Mouse (Mus musculus) embryonic facial prominence, embryonic 14.5 days (tissue): ENCODE data around the gene Ppp1r3e. TPM values are rescaled to one million over a fixed set of nuclear protein-coding genes. Genes with fewer than 3 reads are reported as not detected.

Source experiments
- ATAC-seq: fragments of 200-750 bp; cut with Nextera tagmentation; 2 replicates; pipeline ENCODE4 v1.8.0; 2017; ENCODE audit warnings: low read depth, moderate number of reproducible peaks, moderate TSS enrichment
- DNase-seq: peaks from one replicate; pipeline ENCODE4 v3.0.0-alpha.2; 2015; ENCODE audit warnings: low spot score
- H3K27ac ChIP-seq: fragments of 300-500 bp; sonication (generic); replicated peaks from 2 replicates; pipeline ENCODE4 v1.5.1; 2014; ENCODE audit warnings: low read depth, mild to moderate bottlenecking, low read length, moderate library complexity
- H3K27me3 ChIP-seq: fragments of 300-500 bp; sonication (generic); replicated peaks from 2 replicates; pipeline ENCODE4 v1.6.1; 2014; ENCODE audit warnings: low read length; ENCODE audit not compliant: control insufficient read depth, insufficient read depth
- H3K36me3 ChIP-seq: fragments of 300-500 bp; sonication (generic); 2 replicates; pipeline ENCODE4 v1.6.1; 2014; ENCODE audit warnings: low read length, mixed read lengths; ENCODE audit not compliant: control insufficient read depth, insufficient read depth
- H3K4me1 ChIP-seq: fragments of 300-500 bp; sonication (generic); 2 replicates; pipeline ENCODE4 v1.6.1; 2014; ENCODE audit warnings: antibody characterized with exemption, low read length; ENCODE audit not compliant: control insufficient read depth, insufficient read depth
- H3K4me2 ChIP-seq: fragments of 300-500 bp; sonication (generic); 2 replicates; pipeline ENCODE4 v1.6.1; 2014; ENCODE audit warnings: low read depth, mild to moderate bottlenecking, low read length, moderate library complexity, mixed read lengths
- H3K4me3 ChIP-seq: fragments of 300-500 bp; sonication (generic); 2 replicates; pipeline ENCODE4 v1.5.1; 2014; ENCODE audit warnings: low read depth, mild to moderate bottlenecking, low read length
- H3K9ac ChIP-seq: fragments of 300-500 bp; sonication (generic); 2 replicates; pipeline ENCODE4 v1.6.1; 2014; ENCODE audit warnings: low read depth, mild to moderate bottlenecking, low read length, moderate library complexity, mixed read lengths
- H3K9me3 ChIP-seq: fragments of 300-500 bp; sonication (generic); 2 replicates; pipeline ENCODE4 v1.6.1; 2016; ENCODE audit warnings: low read length; ENCODE audit not compliant: control insufficient read depth
- WGBS: fragments of 180-500 bp; shearing (Covaris S2); extraction: QIAGEN DNeasy Blood & Tissue Kit; methylation state at CpG from one replicate; pipeline ENCODE4 v1.1.7; 2014; 5-methylcytosine and 5-hydroxymethylcytosine counted together
- polyA plus RNA-seq: library from polyadenylated mRNA; unstranded; fragments of >200 nt; fragmentation: Nextera tagmentation; extraction: Ambion mirVana; gene quantifications from 2 replicates; pipeline ENCODE4 v1.2.1, GENCODE M21; 2014

Ppp1r3e gene
- polyA plus RNA-seq, 1 experiment from 2014 or later, result 2.1 TPM

- ATAC-seq (peak; percentile 41), DNase-seq (peak; percentile 39)
- H3K4me2 ChIP-seq, result peak overlapping the region; percentile 96
- peak overlapping the region; percentile 89 for H3K9ac ChIP-seq
- H3K9me3 ChIP-seq, result no peaks in the 10 kb centered on the region
- peak overlapping the region; percentile 82 for H3K27ac ChIP-seq
- 3% methylated on average over 33 of the region's 69 CpGs for WGBS
- H3K27me3 ChIP-seq, result no peaks in the 10 kb centered on the region
- H3K4me3 ChIP-seq, result peak overlapping the region; percentile 79
- H3K36me3 ChIP-seq, result peaks cover 67% of the 10 kb centered on the region
- H3K4me1 ChIP-seq, result peaks cover 9% of the 10 kb centered on the region
These were observed 34.9 kb upstream of the Ppp1r3e start for GRCm38 (mm10) chr14:54912109-54912850.

- 88% methylated on average over 7 of the region's 7 CpGs for WGBS
- no peaks in the 10 kb centered on the region for H3K27me3 ChIP-seq
- no peak overlapping the region for H3K4me2 ChIP-seq
- no peak for DNase-seq
- H3K4me1 ChIP-seq, result peaks cover 9% of the 10 kb centered on the region
- H3K9me3 ChIP-seq, result no peaks in the 10 kb centered on the region
- peaks cover 63% of the 10 kb centered on the region for H3K36me3 ChIP-seq
- peak overlapping the region; percentile 8; the same call in 1 of the 2 replicates for H3K9ac ChIP-seq
- H3K4me3 ChIP-seq, result no peak overlapping the region
- no peak for ATAC-seq
- no peak overlapping the region for H3K27ac ChIP-seq
These were observed 31.3 kb upstream of the Ppp1r3e start for GRCm38 (mm10) chr14:54908682-54909081.

GRCm38 (mm10) chr14:54903641-54904040, 26.3 kb upstream of the Ppp1r3e start:
- 84% methylated on average over 4 of the region's 4 CpGs for WGBS
- no peak for DNase-seq
- Histone ChIP-seq H3K9ac (no peak overlapping the region), H3K4me2 (no peak overlapping the region), H3K27me3 (no peaks in the 10 kb centered on the region), H3K36me3 (peaks cover 41% of the 10 kb centered on the region), H3K9me3 (no peaks in the 10 kb centered on the region), H3K4me3 (no peak overlapping the region), H3K27ac (no peak overlapping the region), H3K4me1 (no peaks in the 10 kb centered on the region)
- ATAC-seq, result no peak

GRCm38 (mm10) chr14:54900383-54900782, 23.0 kb upstream of the Ppp1r3e start:
- Histone ChIP-seq H3K36me3 (peaks cover 44% of the 10 kb centered on the region), H3K9ac (no peak overlapping the region), H3K27ac (no peak overlapping the region), H3K27me3 (no peaks in the 10 kb centered on the region), H3K4me2 (no peak overlapping the region), H3K4me3 (no peak overlapping the region), H3K9me3 (no peaks in the 10 kb centered on the region), H3K4me1 (no peaks in the 10 kb centered on the region)
- DNase-seq, result peak; percentile 93
- peak; percentile 70 for ATAC-seq
- WGBS, result 0% methylated on average over 3 of the region's 3 CpGs

GRCm38 (mm10) chr14:54897445-54897844, 20.1 kb upstream of the Ppp1r3e start:
- no peaks in the 10 kb centered on the region for H3K27me3 ChIP-seq
- 39% methylated on average over 2 of the region's 2 CpGs for WGBS
- H3K36me3 ChIP-seq, result peaks cover 40% of the 10 kb centered on the region
- ATAC-seq (no peak), DNase-seq (no peak)
- no peak overlapping the region for H3K4me2 ChIP-seq
- no peaks in the 10 kb centered on the region for H3K4me1 ChIP-seq
- no peak overlapping the region for H3K9ac ChIP-seq
- no peaks in the 10 kb centered on the region for H3K9me3 ChIP-seq
- H3K27ac ChIP-seq, result no peak overlapping the region
- H3K4me3 ChIP-seq, result no peak overlapping the region

GRCm38 (mm10) chr14:54894296-54895151, 17.2 kb upstream of the Ppp1r3e start:
- under 1% methylated on average over 46 of the region's 54 CpGs for WGBS
- H3K27me3 ChIP-seq, result no peaks in the 10 kb centered on the region

GRCm38 (mm10) chr14:54893651-54894181, 16.4 kb upstream of the Ppp1r3e start:
- peak; percentile 100 for DNase-seq
- ATAC-seq, result peak; percentile 99
- WGBS, result 0% methylated on average over 27 of the region's 38 CpGs
- Histone ChIP-seq H3K4me3 (peak overlapping the region; percentile 92), H3K36me3 (peaks cover 34% of the 10 kb centered on the region), H3K4me2 (peak overlapping the region; percentile 81), H3K4me1 (no peaks in the 10 kb centered on the region), H3K27ac (peak overlapping the region; percentile 92), H3K27me3 (no peaks in the 10 kb centered on the region), H3K9ac (peak overlapping the region; percentile 98), H3K9me3 (no peaks in the 10 kb centered on the region)

More at GRCm38 (mm10) chr14:54894296-54895151, 17.2 kb upstream of the Ppp1r3e start:
- H3K4me1 ChIP-seq, result no peaks in the 10 kb centered on the region
- DNase-seq (peak; percentile 50), ATAC-seq (peak; percentile 53)
- H3K9me3 ChIP-seq, result no peaks in the 10 kb centered on the region
- H3K36me3 ChIP-seq, result peaks cover 40% of the 10 kb centered on the region
- peak overlapping the region; percentile 92 for H3K4me3 ChIP-seq
- H3K4me2 ChIP-seq, result peak overlapping the region; percentile 81
- peak overlapping the region; percentile 92 for H3K27ac ChIP-seq
- peak overlapping the region; percentile 98 for H3K9ac ChIP-seq

- Histone ChIP-seq H3K4me3 (peak within 1 kb of the TSS; percentile 92), H3K27me3 (no peaks in the 10 kb centered on the region), H3K4me1 (no peaks in the 10 kb centered on the region), H3K9me3 (no peaks in the 10 kb centered on the region), H3K9ac (peak within 1 kb of the TSS; percentile 44), H3K4me2 (peak within 1 kb of the TSS; percentile 52), H3K27ac (peak within 1 kb of the TSS; percentile 79), H3K36me3 (peaks cover 20% of the 10 kb centered on the region)
- DNase-seq (no peak), ATAC-seq (no peak)
- 90% methylated on average over 3 of the region's 3 CpGs for WGBS
These were observed 14.8 kb upstream of the Ppp1r3e start, which contains the start of gene Pabpn1 for GRCm38 (mm10) chr14:54892200-54892599. TSS of gene Pabpn1 (plus strand) at chr14:54892500.
